Mouse (Mus musculus) heart, embryonic 15.5 days (tissue): ENCODE results near the gene Nop9. TPM values are rescaled to one million over a fixed set of nuclear protein-coding genes. Genes with fewer than 3 reads are reported as not detected.
A peak's percentile ranks its signal among the peaks of the same experiment; 100 is the strongest.

Source experiments
- ATAC-seq: fragments of 200-750 bp; cut with Nextera tagmentation; replicated peaks from 2 replicates; pipeline ENCODE4 v1.8.0; 2017; ENCODE audit warnings: low read depth, moderate TSS enrichment; ENCODE audit not compliant: insufficient number of reproducible peaks, insufficient read depth, low FRiP score
- H3K27ac ChIP-seq: fragments of 300-500 bp; sonication (generic); 2 replicates; pipeline ENCODE4 v1.5.1; 2015; ENCODE audit warnings: mild to moderate bottlenecking, inconsistent platforms
- H3K27me3 ChIP-seq: fragments of 300-500 bp; sonication (generic); 2 replicates; pipeline ENCODE4 v1.6.1; 2015; ENCODE audit warnings: inconsistent platforms
- H3K36me3 ChIP-seq: fragments of 300-500 bp; sonication (generic); 2 replicates; pipeline ENCODE4 v1.6.1; 2015; ENCODE audit warnings: mild to moderate bottlenecking, inconsistent platforms
- H3K4me1 ChIP-seq: fragments of 300-500 bp; sonication (generic); replicated peaks from 2 replicates; pipeline ENCODE4 v1.6.1; 2015; ENCODE audit warnings: inconsistent platforms
- H3K4me2 ChIP-seq: fragments of 300-500 bp; sonication (generic); 2 replicates; pipeline ENCODE4 v1.6.1; 2015; ENCODE audit warnings: inconsistent platforms, mild to moderate bottlenecking, moderate library complexity
- H3K4me3 ChIP-seq: fragments of 300-500 bp; sonication (generic); 2 replicates; pipeline ENCODE4 v1.5.1; 2015; ENCODE audit warnings: mild to moderate bottlenecking, inconsistent platforms
- H3K9ac ChIP-seq: fragments of 300-500 bp; sonication (generic); 2 replicates; pipeline ENCODE4 v1.6.1; 2015; ENCODE audit warnings: mild to moderate bottlenecking, inconsistent platforms
- H3K9me3 ChIP-seq: fragments of 300-500 bp; sonication (generic); replicated peaks from 2 replicates; pipeline ENCODE4 v1.6.1; 2016; ENCODE audit warnings: inconsistent platforms
- WGBS: fragments of 180-500 bp; shearing (Covaris S2); methylation state at CpG from one replicate; pipeline ENCODE4 v1.1.7; 2015; ENCODE audit warnings: mixed read lengths; 5-methylcytosine and 5-hydroxymethylcytosine counted together
- polyA plus RNA-seq: library from polyadenylated mRNA; unstranded; fragments of >200 nt; fragmentation: Nextera tagmentation; extraction: Ambion mirVana; gene quantifications from 2 replicates; pipeline ENCODE4 v1.2.1, GENCODE M21; 2015

The Nop9 gene
- polyA plus RNA-seq, 1 experiment from 2014 or later: 17.9 TPM

GRCm38 (mm10) chr14:55730116-55730515 is 15.4 kb upstream of the Nop9 start:
- no peak overlapping the region for H3K27ac ChIP-seq
- peaks cover 6% of the 10 kb centered on the region; the same call in 1 of the 2 replicates for H3K27me3 ChIP-seq
- H3K4me1 ChIP-seq: no peaks in the 10 kb centered on the region
- H3K9me3 ChIP-seq: no peaks in the 10 kb centered on the region
- no peaks in the 10 kb centered on the region for H3K36me3 ChIP-seq
- H3K4me2 ChIP-seq: no peak overlapping the region
- H3K4me3 ChIP-seq: no peak overlapping the region
- no peak overlapping the region for H3K9ac ChIP-seq
- 77% methylated on average over 7 of the region's 7 CpGs for WGBS
- no peak for ATAC-seq

GRCm38 (mm10) chr14:55730531-55731032 is 14.9 kb upstream of the Nop9 start:
- H3K36me3 ChIP-seq: no peaks in the 10 kb centered on the region
- 74% methylated on average over 7 of the region's 7 CpGs for WGBS
- H3K27me3 ChIP-seq: peaks cover 6% of the 10 kb centered on the region; the same call in 1 of the 2 replicates
- no peak for ATAC-seq
- H3K4me2 ChIP-seq: no peak overlapping the region
- H3K9ac ChIP-seq: no peak overlapping the region
- no peak overlapping the region for H3K27ac ChIP-seq
- H3K4me1 ChIP-seq: no peaks in the 10 kb centered on the region
- H3K9me3 ChIP-seq: no peaks in the 10 kb centered on the region
- H3K4me3 ChIP-seq: no peak overlapping the region

GRCm38 (mm10) chr14:55733889-55734288 is 11.6 kb upstream of the Nop9 start:
- no peak for ATAC-seq
- H3K9me3 ChIP-seq: no peaks in the 10 kb centered on the region
- H3K4me1 ChIP-seq: no peaks in the 10 kb centered on the region
- no peak overlapping the region for H3K9ac ChIP-seq
- H3K27me3 ChIP-seq: no peaks in the 10 kb centered on the region; the same call in 1 of the 2 replicates
- 58% methylated on average over 10 of the region's 10 CpGs for WGBS
- H3K4me3 ChIP-seq: no peak overlapping the region
- H3K4me2 ChIP-seq: no peak overlapping the region
- H3K27ac ChIP-seq: no peak overlapping the region
- peaks cover 11% of the 10 kb centered on the region; the same call in 1 of the 2 replicates for H3K36me3 ChIP-seq

- no peak for ATAC-seq
These were observed 10.6 kb upstream of the Nop9 start for GRCm38 (mm10) chr14:55734869-55735268.

GRCm38 (mm10) chr14:55735334-55735733 is 10.2 kb upstream of the Nop9 start:
- Histone ChIP-seq H3K9ac (no peak overlapping the region), H3K4me2 (no peak overlapping the region), H3K4me1 (no peaks in the 10 kb centered on the region), H3K27ac (no peak overlapping the region), H3K4me3 (no peak overlapping the region), H3K9me3 (no peaks in the 10 kb centered on the region), H3K36me3 (peaks cover 26% of the 10 kb centered on the region; the same call in 1 of the 2 replicates), H3K27me3 (no peaks in the 10 kb centered on the region; the same call in 1 of the 2 replicates)
- WGBS: 65% methylated on average over 3 of the region's 3 CpGs
- no peak for ATAC-seq

More at GRCm38 (mm10) chr14:55734869-55735268, 10.6 kb upstream of the Nop9 start:
- Histone ChIP-seq H3K9ac (no peak overlapping the region), H3K27me3 (no peaks in the 10 kb centered on the region; the same call in 1 of the 2 replicates), H3K4me3 (no peak overlapping the region), H3K36me3 (peaks cover 21% of the 10 kb centered on the region; the same call in 1 of the 2 replicates), H3K4me1 (no peaks in the 10 kb centered on the region), H3K4me2 (no peak overlapping the region), H3K9me3 (no peaks in the 10 kb centered on the region), H3K27ac (no peak overlapping the region)
- WGBS: 67% methylated on average over 7 of the region's 7 CpGs

GRCm38 (mm10) chr14:55735758-55736157 is 9.7 kb upstream of the Nop9 start:
- no peak overlapping the region for H3K4me2 ChIP-seq
- H3K36me3 ChIP-seq: peaks cover 29% of the 10 kb centered on the region; the same call in 1 of the 2 replicates
- H3K4me3 ChIP-seq: no peak overlapping the region
- no peaks in the 10 kb centered on the region for H3K9me3 ChIP-seq
- no peak overlapping the region for H3K27ac ChIP-seq
- no peaks in the 10 kb centered on the region for H3K4me1 ChIP-seq
- ATAC-seq: no peak
- H3K27me3 ChIP-seq: no peaks in the 10 kb centered on the region; the same call in 1 of the 2 replicates
- no peak overlapping the region for H3K9ac ChIP-seq
- 75% methylated on average over 4 of the region's 4 CpGs for WGBS

GRCm38 (mm10) chr14:55737086-55737687 is 8.3 kb upstream of the Nop9 start:
- WGBS: 84% methylated on average over 9 of the region's 9 CpGs
- Histone ChIP-seq H3K4me2 (no peak overlapping the region), H3K4me3 (no peak overlapping the region), H3K36me3 (peaks cover 40% of the 10 kb centered on the region; the same call in 1 of the 2 replicates), H3K9ac (no peak overlapping the region), H3K27me3 (no peaks in the 10 kb centered on the region), H3K4me1 (no peaks in the 10 kb centered on the region), H3K9me3 (no peaks in the 10 kb centered on the region), H3K27ac (no peak overlapping the region)
- no peak for ATAC-seq

- peaks cover 30% of the 10 kb centered on the region for H3K4me1 ChIP-seq
- H3K9ac ChIP-seq: peak overlapping the region; percentile 39; the same call in 1 of the 2 replicates
- 0 out of 2 replicates have a peak overlapping the region, but pooled peaks have one; percentile 7 for H3K4me3 ChIP-seq
- H3K9me3 ChIP-seq: no peaks in the 10 kb centered on the region
- peak overlapping the region; percentile 18 for H3K4me2 ChIP-seq
- no peaks in the 10 kb centered on the region for H3K27me3 ChIP-seq
- peaks cover 36% of the 10 kb centered on the region; the same call in 1 of the 2 replicates for H3K36me3 ChIP-seq
- 20% methylated on average over 10 of the region's 10 CpGs for WGBS
- no peak overlapping the region for H3K27ac ChIP-seq
- ATAC-seq: 0 out of 2 replicates have a peak, but pooled peaks have one; percentile 50
These were observed 1.8 kb upstream of the Nop9 start for GRCm38 (mm10) chr14:55743711-55744110.

GRCm38 (mm10) chr14:55745861-55746237 is 356 bp downstream of the Nop9 start:
- Histone ChIP-seq H3K9me3 (no peaks in the 10 kb centered on the region), H3K4me3 (peak overlapping the region; percentile 94), H3K27ac (peak overlapping the region; percentile 59), H3K4me2 (peak overlapping the region; percentile 92), H3K4me1 (peaks cover 30% of the 10 kb centered on the region), H3K36me3 (peaks cover 35% of the 10 kb centered on the region), H3K27me3 (no peaks in the 10 kb centered on the region), H3K9ac (peak overlapping the region; percentile 92)
- ATAC-seq: no peak
- WGBS: under 1% methylated on average over 31 of the region's 31 CpGs

GRCm38 (mm10) chr14:55747051-55747847 is 1.8 kb downstream of the Nop9 start:
- no peak overlapping the region for H3K9ac ChIP-seq
- 86% methylated on average over 10 of the region's 10 CpGs for WGBS
- H3K4me3 ChIP-seq: peak overlapping the region; percentile 94
- no peaks in the 10 kb centered on the region for H3K27me3 ChIP-seq
- ATAC-seq: no peak
- no peaks in the 10 kb centered on the region for H3K9me3 ChIP-seq
- peaks cover 37% of the 10 kb centered on the region for H3K36me3 ChIP-seq
- H3K27ac ChIP-seq: no peak overlapping the region
- H3K4me1 ChIP-seq: peaks cover 30% of the 10 kb centered on the region
- H3K4me2 ChIP-seq: peak overlapping the region; percentile 92; the same call in 1 of the 2 replicates

- no peak overlapping the region for H3K4me2 ChIP-seq
- peaks cover 31% of the 10 kb centered on the region for H3K36me3 ChIP-seq
- H3K9me3 ChIP-seq: no peaks in the 10 kb centered on the region
- no peak overlapping the region for H3K4me3 ChIP-seq
- H3K27ac ChIP-seq: no peak overlapping the region
- H3K27me3 ChIP-seq: peaks cover 12% of the 10 kb centered on the region
- H3K9ac ChIP-seq: no peak overlapping the region
- 34% methylated on average over 6 of the region's 6 CpGs for WGBS
- ATAC-seq: no peak
- H3K4me1 ChIP-seq: peaks cover 25% of the 10 kb centered on the region
These were observed 12.1 kb downstream of the Nop9 start for GRCm38 (mm10) chr14:55757566-55757965.
